Comparison of ENCODE assay signal across 1 mouse cellular context in genomic region chr19:46014572-46015178, GRCm38 (mm10).
TF ChIP-seq lines count a peak whose summit lies in the region.

No protein-coding gene starts in this region.

TF ChIP-seq in CH12.LX, 34 proteins besides CTCF, POLR2A, EP300 and RAD21:
- TF ChIP-seq USF2 (conservative IDR thresholded peaks at IDR 0.05; ENCODE audit: low read depth, low read length) (no peak), SMC3 (IDR thresholded peaks at IDR 0.05; ENCODE audit: low read depth, low read length) (peak; percentile 99), MYC (IDR thresholded peaks at IDR 0.05; ENCODE audit: low read depth, low read length) (peak; percentile 27; the same call in 1 of the 2 replicates), MXI1 (IDR thresholded peaks at IDR 0.05; ENCODE audit: low read depth, low read length) (no peak), ZMIZ1 (IDR thresholded peaks at IDR 0.05; ENCODE audit: low read depth, low read length) (no peak), IRF4 (IDR thresholded peaks at IDR 0.05; ENCODE audit: low read depth, low read length) (peak; percentile 44), MAX (IDR thresholded peaks at IDR 0.05; ENCODE audit: low read length) (no peak), ZC3H11A (IDR thresholded peaks at IDR 0.05; ENCODE audit: low read depth, low read length) (peak; percentile 81), ZNF384 (IDR thresholded peaks at IDR 0.05; ENCODE audit: low read depth, low read length) (peak; percentile 28; the same call in 1 of the 2 replicates), ELF1 (IDR thresholded peaks at IDR 0.05; ENCODE audit: low read depth, low read length) (0 out of 2 replicates have a peak, but pooled peaks have one; percentile 21), NELFE (IDR thresholded peaks at IDR 0.05; ENCODE audit: low read depth, low read length) (peak; percentile 65; the same call in 1 of the 2 replicates), ZKSCAN1 (IDR thresholded peaks at IDR 0.05; ENCODE audit: borderline replicate concordance, low read depth, low read length) (no peak), PAX5 (IDR thresholded peaks at IDR 0.05; ENCODE audit: low read length) (no peak), BHLHE40 (IDR thresholded peaks at IDR 0.05; ENCODE audit: low read depth, low read length) (no peak)
